Mouse (Mus musculus) CD4-positive, CD25-positive, alpha-beta regulatory T cell, adult 4 months (primary cell): ENCODE results near the gene Alox8. TPM values are rescaled to one million over a fixed set of nuclear protein-coding genes. Genes with fewer than 3 reads are reported as not detected.
A peak's percentile ranks its signal among the peaks of the same experiment; 100 is the strongest.

Experiments
- ATAC-seq: one replicate; pipeline ENCODE4 v1.8.0; 2017
- polyA plus RNA-seq, 2 experiments: library from polyadenylated mRNA; unstranded; fragments of 100-300 nt; shearing (Covaris generic); gene quantifications; one replicate each; pipeline ENCODE4 v1.2.1; 2017

The Alox8 gene
- polyA plus RNA-seq, 2 experiments from 2014 or later, result 10.6 to 15.5 TPM

- ATAC-seq, result no peak
Observed at GRCm38 (mm10) chr11:69179512-69179911, 18.1 kb downstream of the Alox8 start.

GRCm38 (mm10) chr11:69178525-69178924 is 19.1 kb downstream of the Alox8 start:
- no peak for ATAC-seq

- no peak for ATAC-seq
Observed at GRCm38 (mm10) chr11:69174722-69175121, 22.9 kb downstream of the Alox8 start.

GRCm38 (mm10) chr11:69172606-69173005 is 25.0 kb downstream of the Alox8 start:
- ATAC-seq, result no peak

- no peak for ATAC-seq
Observed at GRCm38 (mm10) chr11:69171626-69172025, 26.0 kb downstream of the Alox8 start.

- no peak for ATAC-seq
Observed at GRCm38 (mm10) chr11:69169313-69169712, 28.3 kb downstream of the Alox8 start.

- no peak for ATAC-seq
Observed at GRCm38 (mm10) chr11:69156800-69157199, 40.8 kb downstream of the Alox8 start, which contains the start of gene Alox12b. Gene Alox12b (plus strand): TSS chr11:69156989.

GRCm38 (mm10) chr11:69155351-69155750 is 42.3 kb downstream of the Alox8 start:
- no peak for ATAC-seq

- no peak for ATAC-seq
Observed at GRCm38 (mm10) chr11:69153831-69154230, 43.8 kb downstream of the Alox8 start.

- ATAC-seq, result no peak
Observed at GRCm38 (mm10) chr11:69151004-69151403, 46.6 kb downstream of the Alox8 start.

GRCm38 (mm10) chr11:69150444-69150843 is 47.2 kb downstream of the Alox8 start:
- peak; percentile 45 for ATAC-seq

GRCm38 (mm10) chr11:69149728-69150127 is 47.9 kb downstream of the Alox8 start:
- ATAC-seq, result no peak

GRCm38 (mm10) chr11:69148451-69148960 is 49.1 kb downstream of the Alox8 start:
- no peak for ATAC-seq

- ATAC-seq, result no peak
Observed at GRCm38 (mm10) chr11:69147546-69147945, 50.1 kb downstream of the Alox8 start.

- no peak for ATAC-seq
Observed at GRCm38 (mm10) chr11:69135361-69135760, 62.3 kb downstream of the Alox8 start.

GRCm38 (mm10) chr11:69134622-69134968 is 63.0 kb downstream of the Alox8 start:
- no peak for ATAC-seq

Other genes starting within 250 kb of the Alox8 start
- under 1 TPM; 0.16 to 0.19 TPM for gene Arhgef15, start 240.4 kb downstream of the Alox8 start, polyA plus RNA-seq
- 10 to 100 TPM in 1 of 2 experiments, 1 to 10 TPM in 1; 5.0 to 10.7 TPM for gene Slc25a35, start 229.7 kb downstream of the Alox8 start, polyA plus RNA-seq
- gene Rangrf, start 222.7 kb downstream of the Alox8 start, polyA plus RNA-seq, result 10 to 100 TPM; 36.9 to 71.7 TPM
- gene Pfas, start 189.4 kb downstream of the Alox8 start, polyA plus RNA-seq, result 10 to 100 TPM; 20.2 to 33.9 TPM
- 10 to 100 TPM; 12.5 to 13.5 TPM for gene Ctc1, start 181.9 kb downstream of the Alox8 start, polyA plus RNA-seq
- 10 to 100 TPM in 1 of 2 experiments, 1 to 10 TPM in 1; 9.0 to 17.8 TPM for gene Aurkb, start 152.2 kb downstream of the Alox8 start, polyA plus RNA-seq
- gene Borcs6, start 138.1 kb downstream of the Alox8 start, polyA plus RNA-seq, result 1 to 10 TPM; 1.0 to 1.4 TPM
- 1 to 10 TPM; 2.4 to 4.2 TPM for gene Tmem107, start 127.0 kb downstream of the Alox8 start, polyA plus RNA-seq
- gene Vamp2, start 109.4 kb downstream of the Alox8 start, polyA plus RNA-seq, result 10 to 100 TPM; 26.0 to 35.9 TPM
- gene Per1, start 102.6 kb downstream of the Alox8 start, polyA plus RNA-seq, result 1 to 10 TPM; 4.5 to 6.6 TPM
- gene Hes7, start 77.4 kb downstream of the Alox8 start, polyA plus RNA-seq, result not detected
- not detected for gene 9130213A22Rik, start 75.3 kb downstream of the Alox8 start, polyA plus RNA-seq
- under 1 TPM in 1 of 2 experiments, not detected in 1; 0.35 TPM for gene Aloxe3, start 71.9 kb downstream of the Alox8 start, polyA plus RNA-seq
- gene Alox12b, start 40.9 kb downstream of the Alox8 start, polyA plus RNA-seq, result not detected
- under 1 TPM in 1 of 2 experiments, not detected in 1; 0.53 TPM for gene Gucy2e, start 39.2 kb upstream of the Alox8 start, polyA plus RNA-seq
- gene Cntrob, start 125.9 kb upstream of the Alox8 start, polyA plus RNA-seq, result 1 to 10 TPM; 8.2 to 8.5 TPM
- 10 to 100 TPM; 92.9 to 99.3 TPM for gene Trappc1, start 126.1 kb upstream of the Alox8 start, polyA plus RNA-seq
- 1 to 10 TPM in 1 of 2 experiments, under 1 TPM in 1; 0.62 to 1.2 TPM for gene Kcnab3, start 128.4 kb upstream of the Alox8 start, polyA plus RNA-seq
- gene Rnf227, start 142.6 kb upstream of the Alox8 start, polyA plus RNA-seq, result 1 to 10 TPM; 3.3 to 4.0 TPM
- 10 to 100 TPM; 71.8 to 80.8 TPM for gene Chd3, start 171.6 kb upstream of the Alox8 start, polyA plus RNA-seq
- 100 to 1,000 TPM in 1 of 2 experiments, 10 to 100 TPM in 1; 87.8 to 116 TPM for gene Naa38, start 197.6 kb upstream of the Alox8 start, polyA plus RNA-seq
- 10 to 100 TPM; 17.0 to 28.2 TPM for gene Cyb5d1, start 197.8 kb upstream of the Alox8 start, polyA plus RNA-seq
- 1 to 10 TPM; 1.1 to 1.2 TPM for gene Tmem88, start 200.4 kb upstream of the Alox8 start, polyA plus RNA-seq
- gene Kdm6b, start 215.8 kb upstream of the Alox8 start, polyA plus RNA-seq, result 10 to 100 TPM; 30.7 to 32.6 TPM